Mouse (Mus musculus): Measurements from ENCODE around the gene Cd200r4.

DNA sequence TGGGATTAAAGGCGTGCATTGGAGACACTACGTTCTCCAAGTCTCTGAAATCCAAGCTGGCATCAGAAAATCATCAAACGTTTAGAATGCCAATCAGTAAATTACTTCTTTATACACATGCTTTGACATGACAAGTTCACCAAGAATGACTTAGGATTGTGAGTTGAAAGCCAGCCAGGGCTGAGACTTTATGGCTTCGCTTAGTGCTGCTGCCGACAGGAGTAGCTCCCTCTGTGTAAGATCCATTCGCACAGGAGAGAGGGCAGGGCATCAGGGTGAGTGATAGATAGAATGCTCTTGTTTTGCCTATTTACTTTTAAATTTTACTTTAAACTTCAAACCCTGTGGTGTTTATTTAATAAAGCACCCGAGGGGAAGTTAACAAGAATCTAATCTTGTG is 44.0 kb upstream of the Cd200r4 start:
- TF ChIP-seq POLR2A (IDR thresholded peaks at IDR 0.05; ENCODE audit: insufficient read depth, low read length) = no peak
- TF ChIP-seq CTCF (IDR thresholded peaks at IDR 0.05; ENCODE audit: low read depth, low read length) = no peak
